Mouse (Mus musculus): ENCODE data around the gene Btbd35f25. TPM values are rescaled to one million over a fixed set of nuclear protein-coding genes. Genes with fewer than 3 reads are reported as not detected.

Btbd35f25 gene
- polyA plus RNA-seq (2017; shearing (Covaris generic)), result not detected

DNA sequence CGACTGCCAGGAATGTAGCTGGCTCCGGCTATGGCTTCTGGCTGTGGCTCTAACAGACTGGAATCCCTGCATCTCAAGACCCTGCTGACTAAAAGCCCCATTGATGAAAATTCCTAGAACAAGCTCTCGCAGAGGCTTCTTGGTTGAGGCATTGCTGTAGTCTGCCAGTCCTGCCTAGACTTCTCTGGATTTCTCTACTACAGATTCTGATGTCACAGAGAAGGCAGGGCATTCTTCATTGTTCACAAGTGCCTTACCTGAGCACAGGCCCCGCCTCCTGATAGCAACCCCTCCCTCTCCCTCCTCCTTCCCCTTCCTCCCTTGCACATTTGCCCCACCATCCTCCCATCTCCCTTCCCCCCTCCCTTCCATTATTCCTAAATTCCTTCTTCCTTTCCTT lies at the start of gene Btbd35f25:
TSS of gene Btbd35f25 (minus strand) at position 101 of the 400 bp plus-strand sequence.

Other genes starting within 250 kb of the Btbd35f25 start
- gene Gm21883, start 142.9 kb downstream of the Btbd35f25 start, polyA plus RNA-seq (2017; shearing (Covaris generic)), result not detected
- gene Spin2e, start 98.2 kb downstream of the Btbd35f25 start, polyA plus RNA-seq (2017; shearing (Covaris generic)), result not detected
- not detected for gene Gm21637, start 244.9 kb upstream of the Btbd35f25 start, polyA plus RNA-seq (2017; shearing (Covaris generic))

Measured in CD4-positive, CD25-positive, alpha-beta regulatory T cell, adult 9 weeks (primary cell).